14 mouse cellular contexts compared by ENCODE assay signal in genomic region chr5:113078686-113079085, GRCm38 (mm10). TPM values are rescaled to one million over a fixed set of nuclear protein-coding genes. Genes with fewer than 3 reads are reported as not detected.
A peak's percentile ranks its signal among the peaks of the same experiment; 100 is the strongest.
DNase-seq lines count a peak whose midpoint lies in the region; ATAC-seq and TF ChIP-seq lines count a peak whose summit lies in the region.
"Had no signal": no experiment of that assay in that cellular context is flagged by ENCODE, and none has a peak within 500 bp of the region (broad histone marks: within the 10 kb centered on the region; RNA-seq: fewer than 3 reads in every experiment).

No protein-coding gene starts in this region.

- H3K27ac ChIP-seq in forebrain, postnatal 0 days (ENCODE audit: low read depth, low read length): no peak overlapping the region
- H3K27ac ChIP-seq in forebrain, embryonic 11.5 days (ENCODE audit: low read depth, low read length): no peak overlapping the region
- no peak overlapping the region for H3K27ac ChIP-seq in liver, adult 2 months (replicated peaks; ENCODE audit: insufficient read depth, low read depth, low read length)
- no peak overlapping the region for H3K27ac ChIP-seq in liver, embryonic 12.5 days
- no peak overlapping the region for H3K27ac ChIP-seq in ES-Bruce4 (ENCODE audit: insufficient read depth, low read length)
- no peak overlapping the region for H3K27ac ChIP-seq in heart, embryonic 10.5 days
- H3K27ac ChIP-seq: embryonic facial prominence, embryonic 15.5 days; stomach, embryonic 15.5 days had no signal

- H3K4me2 ChIP-seq in forebrain, postnatal 0 days (ENCODE audit: low read depth): no peak overlapping the region
- H3K4me2 ChIP-seq in forebrain, embryonic 11.5 days (ENCODE audit: low read depth, low read length, severe bottlenecking): no peak overlapping the region
- H3K4me2 ChIP-seq in liver, embryonic 12.5 days: no peak overlapping the region
- H3K4me2 ChIP-seq: stomach, embryonic 15.5 days had no signal

- no peak for ATAC-seq in forebrain, postnatal 0 days
- ATAC-seq in forebrain, embryonic 11.5 days (replicated peaks; ENCODE audit: low FRiP score): no peak
- ATAC-seq in liver, embryonic 12.5 days: no peak
- ATAC-seq in erythroblast, adult 5-6 weeks (replicated peaks; ENCODE audit: low FRiP score, poor library complexity, severe bottlenecking): 0 out of 2 replicates have a peak, but pooled peaks have one; percentile 39

- H3K9ac ChIP-seq in forebrain, postnatal 0 days: no peak overlapping the region
- no peak overlapping the region for H3K9ac ChIP-seq in forebrain, embryonic 11.5 days (ENCODE audit: low read length)
- no peak overlapping the region for H3K9ac ChIP-seq in liver, adult 2 months (ENCODE audit: low read depth, low read length)
- H3K9ac ChIP-seq in liver, embryonic 12.5 days: no peak overlapping the region
- H3K9ac ChIP-seq in ES-Bruce4 (ENCODE audit: low read depth, poor library complexity, severe bottlenecking): no peak overlapping the region
- H3K9ac ChIP-seq: embryonic facial prominence, embryonic 15.5 days; stomach, embryonic 15.5 days had no signal

- TF ChIP-seq POLR2A in liver, adult 2 months (IDR thresholded peaks at IDR 0.05; ENCODE audit: extremely low read depth, insufficient read depth, low read length): no peak
- no peak for TF ChIP-seq POLR2A in ES-Bruce4 (IDR thresholded peaks at IDR 0.05; ENCODE audit: insufficient read depth, low read length)

- H3K9me3 ChIP-seq in forebrain, postnatal 0 days (ENCODE audit: low read length): no peaks in the 10 kb centered on the region
- no peaks in the 10 kb centered on the region for H3K9me3 ChIP-seq in forebrain, embryonic 11.5 days (ENCODE audit: control insufficient read depth, low read length)
- no peaks in the 10 kb centered on the region for H3K9me3 ChIP-seq in liver, embryonic 12.5 days (replicated peaks)
- H3K9me3 ChIP-seq in ES-Bruce4 (replicated peaks; ENCODE audit: control insufficient read depth, insufficient read depth, low read length, poor library complexity, severe bottlenecking): no peaks in the 10 kb centered on the region
- no peaks in the 10 kb centered on the region for H3K9me3 ChIP-seq in heart, embryonic 10.5 days
- H3K9me3 ChIP-seq: embryonic facial prominence, embryonic 15.5 days; stomach, embryonic 15.5 days had no signal

- 71% methylated on average over 5 of the region's 5 CpGs for WGBS in forebrain, postnatal 0 days
- WGBS in forebrain, embryonic 11.5 days: 67% methylated on average over 5 of the region's 5 CpGs
- WGBS in liver, adult 2 months: 59% methylated on average over 5 of the region's 5 CpGs
- 61% methylated on average over 5 of the region's 5 CpGs for WGBS in liver, embryonic 12.5 days (ENCODE audit: insufficient replicate concordance)
- WGBS in heart, embryonic 10.5 days: 57% methylated on average over 5 of the region's 5 CpGs

- no peaks in the 10 kb centered on the region for H3K4me1 ChIP-seq in forebrain, postnatal 0 days (ENCODE audit: insufficient read depth)
- H3K4me1 ChIP-seq in forebrain, embryonic 11.5 days (replicated peaks; ENCODE audit: control insufficient read depth, insufficient read depth, low read length): 0 out of 2 replicates have a peak, but pooled peaks cover 2% of the 10 kb centered on the region
- H3K4me1 ChIP-seq in liver, adult 2 months (ENCODE audit: control insufficient read depth, insufficient read depth, low read length): peaks cover 17% of the 10 kb centered on the region
- H3K4me1 ChIP-seq in liver, embryonic 12.5 days: no peaks in the 10 kb centered on the region
- no peaks in the 10 kb centered on the region for H3K4me1 ChIP-seq in ES-Bruce4 (ENCODE audit: control insufficient read depth, insufficient read depth, low read length)
- H3K4me1 ChIP-seq in heart, embryonic 10.5 days: peaks cover 24% of the 10 kb centered on the region

- H3K27me3 ChIP-seq in forebrain, postnatal 0 days (ENCODE audit: insufficient read depth, low read length): no peaks in the 10 kb centered on the region
- no peaks in the 10 kb centered on the region for H3K27me3 ChIP-seq in forebrain, embryonic 11.5 days (ENCODE audit: control insufficient read depth, insufficient read depth, low read length)
- H3K27me3 ChIP-seq in liver, adult 2 months (ENCODE audit: control insufficient read depth, insufficient read depth, low read length): no peaks in the 10 kb centered on the region
- H3K27me3 ChIP-seq in liver, embryonic 12.5 days (replicated peaks): peaks cover 11% of the 10 kb centered on the region
- no peaks in the 10 kb centered on the region for H3K27me3 ChIP-seq in ES-Bruce4 (ENCODE audit: control insufficient read depth, insufficient read depth, low read length, poor library complexity, severe bottlenecking)
- peaks cover 34% of the 10 kb centered on the region; the same call in 1 of the 2 replicates for H3K27me3 ChIP-seq in heart, embryonic 10.5 days (ENCODE audit: insufficient read depth, poor library complexity, severe bottlenecking)

- no peak overlapping the region for H3K4me3 ChIP-seq in forebrain, postnatal 0 days (ENCODE audit: low read depth, low read length)
- no peak overlapping the region for H3K4me3 ChIP-seq in forebrain, embryonic 11.5 days (ENCODE audit: low read depth, low read length)
- no peak overlapping the region for H3K4me3 ChIP-seq in liver, adult 2 months (ENCODE audit: insufficient read depth, low read depth, low read length)
- H3K4me3 ChIP-seq in liver, embryonic 12.5 days: no peak overlapping the region
- H3K4me3 ChIP-seq in ES-Bruce4 (ENCODE audit: low read depth, low read length): no peak overlapping the region
- no peak overlapping the region for H3K4me3 ChIP-seq in heart, embryonic 10.5 days
- H3K4me3 ChIP-seq: embryonic facial prominence, embryonic 15.5 days; stomach, embryonic 15.5 days had no signal

- DNase-seq in forebrain, postnatal 0 days: no peak
- DNase-seq in forebrain, embryonic 11.5 days (ENCODE audit: low spot score): no peak
- DNase-seq in liver, adult 2 months (ENCODE audit: extremely low read depth, low read depth, low spot score): no peak
- no peak for DNase-seq in right cerebral cortex, postnatal 14 days
- no peak for DNase-seq in heart, embryonic 10.5 days (ENCODE audit: low spot score)
- DNase-seq: cerebellum, adult 18-20 months; kidney, postnatal 10 days; lung, postnatal 10 days had no signal

- H3K79me2 ChIP-seq in liver, adult 2 months (ENCODE audit: control insufficient read depth, insufficient read depth, low read length): no peaks in the 10 kb centered on the region

- peak; percentile 62 for TF ChIP-seq CTCF in forebrain, postnatal 0 days (IDR thresholded peaks at IDR 0.05; ENCODE audit: low read depth)
- peak; percentile 61; the same call in 1 of the 2 replicates for TF ChIP-seq CTCF in liver, adult 2 months (IDR thresholded peaks at IDR 0.05; ENCODE audit: low read depth, low read length)
- TF ChIP-seq CTCF in ES-Bruce4 (IDR thresholded peaks at IDR 0.05; ENCODE audit: low read depth, low read length): peak; percentile 78

- no peaks in the 10 kb centered on the region for H3K36me3 ChIP-seq in forebrain, postnatal 0 days (ENCODE audit: insufficient read depth)
- H3K36me3 ChIP-seq in forebrain, embryonic 11.5 days (ENCODE audit: control insufficient read depth, insufficient read depth, low read length): no peaks in the 10 kb centered on the region
- no peaks in the 10 kb centered on the region for H3K36me3 ChIP-seq in liver, adult 2 months (ENCODE audit: control insufficient read depth, insufficient read depth, low read length)
- no peaks in the 10 kb centered on the region for H3K36me3 ChIP-seq in liver, embryonic 12.5 days
- no peaks in the 10 kb centered on the region for H3K36me3 ChIP-seq in ES-Bruce4 (ENCODE audit: control insufficient read depth, insufficient read depth, low read length, poor library complexity, severe bottlenecking)
- no peaks in the 10 kb centered on the region for H3K36me3 ChIP-seq in heart, embryonic 10.5 days
- H3K36me3 ChIP-seq: embryonic facial prominence, embryonic 15.5 days; stomach, embryonic 15.5 days had no signal

- TF ChIP-seq EP300 in ES-Bruce4 (IDR thresholded peaks at IDR 0.05; ENCODE audit: insufficient read depth, low read depth, low read length): no peak

RNA-seq across cellular contexts. Expression of gene Crybb3, which starts 2.7 kb away (rescaled TPM):
- total RNA-seq in forebrain, postnatal 0 days (2014; rRNA removed): 0.81 and 2.0 TPM in 2 replicates
- 1.6 and 1.7 TPM in 2 replicates for polyA plus RNA-seq in forebrain, postnatal 0 days (2015; fragmentation: Nextera tagmentation; extraction: Ambion mirVana)
- polyA plus RNA-seq in forebrain, embryonic 11.5 days (2014; fragmentation: Nextera tagmentation; extraction: Ambion mirVana): 0.76 TPM in 2 replicates
- 0.27 and 2.3 TPM in 2 replicates for total RNA-seq in liver, adult 2 months (2014; rRNA removed)
- polyA plus RNA-seq in liver, adult 2 months (2012; rRNA removed): 2.4 and 4.3 TPM in 2 replicates
- not detected in 2 replicates for polyA plus RNA-seq in liver, embryonic 12.5 days (2016; fragmentation: Nextera tagmentation; extraction: Ambion mirVana)
- 1.0 TPM in 1 of 2 replicates, not detected in the other for polyA plus RNA-seq in ES-Bruce4 (2011; ENCODE audit: insufficient read depth, insufficient read length, low read depth, missing spikeins)
- not detected in 2 replicates for total RNA-seq in erythroblast, adult 5-6 weeks (2015; ENCODE audit: low replicate concordance)
- total RNA-seq in erythroblast, adult 5-6 weeks (2017; ENCODE audit: low replicate concordance): not detected in 2 replicates
- polyA plus RNA-seq in heart, embryonic 10.5 days (2016; fragmentation: Nextera tagmentation; extraction: Ambion mirVana): 0.71 and 0.87 TPM in 2 replicates

RNA-seq across cellular contexts. Expression of gene Crybb2, which starts 8.8 kb away (rescaled TPM):
- not detected in 2 replicates for total RNA-seq in forebrain, postnatal 0 days (2014; rRNA removed)
- not detected in 2 replicates for polyA plus RNA-seq in forebrain, postnatal 0 days (2015; fragmentation: Nextera tagmentation; extraction: Ambion mirVana)
- polyA plus RNA-seq in forebrain, embryonic 11.5 days (2014; fragmentation: Nextera tagmentation; extraction: Ambion mirVana): not detected in 2 replicates
- total RNA-seq in liver, adult 2 months (2014; rRNA removed): not detected in 2 replicates
- polyA plus RNA-seq in liver, adult 2 months (2012; rRNA removed): not detected in 2 replicates
- not detected in 2 replicates for polyA plus RNA-seq in liver, embryonic 12.5 days (2016; fragmentation: Nextera tagmentation; extraction: Ambion mirVana)
- not detected in 2 replicates for polyA plus RNA-seq in ES-Bruce4 (2011; ENCODE audit: insufficient read depth, insufficient read length, low read depth, missing spikeins)
- total RNA-seq in erythroblast, adult 5-6 weeks (2015; ENCODE audit: low replicate concordance): not detected in 2 replicates
- total RNA-seq in erythroblast, adult 5-6 weeks (2017; ENCODE audit: low replicate concordance): not detected in 2 replicates
- not detected in 2 replicates for polyA plus RNA-seq in heart, embryonic 10.5 days (2016; fragmentation: Nextera tagmentation; extraction: Ambion mirVana)
- polyA plus RNA-seq: embryonic facial prominence, embryonic 15.5 days; heart, embryonic 16.5 days; stomach, embryonic 15.5 days had no signal
